Mouse (Mus musculus) stomach, embryonic 16.5 days (tissue): Measurements from ENCODE around the gene Tex12. TPM values are rescaled to one million over a fixed set of nuclear protein-coding genes. Genes with fewer than 3 reads are reported as not detected.

ENCODE experiments used
- ATAC-seq: fragments of 200-750 bp; cut with Nextera tagmentation; 2 replicates; pipeline ENCODE4 v1.8.0; 2017; ENCODE audit warnings: moderate number of reproducible peaks, moderate TSS enrichment; ENCODE audit not compliant: insufficient read depth, low FRiP score
- H3K27ac ChIP-seq: fragments of 300-500 bp; sonication (generic); 2 replicates; pipeline ENCODE4 v1.5.1; 2014; ENCODE audit warnings: low read length
- H3K27me3 ChIP-seq: fragments of 300-500 bp; sonication (generic); 2 replicates; pipeline ENCODE4 v1.6.1; 2014; ENCODE audit warnings: low read length, control low read depth, mixed read lengths; ENCODE audit not compliant: control insufficient read depth, insufficient read depth
- H3K36me3 ChIP-seq: fragments of 300-500 bp; sonication (generic); 2 replicates; pipeline ENCODE4 v1.6.1; 2014; ENCODE audit warnings: low read length; ENCODE audit not compliant: control insufficient read depth, insufficient read depth
- H3K4me1 ChIP-seq: fragments of 300-500 bp; sonication (generic); 2 replicates; pipeline ENCODE4 v1.6.1; 2014; ENCODE audit warnings: low read length, control low read depth, mixed read lengths; ENCODE audit not compliant: control insufficient read depth, insufficient read depth
- H3K4me2 ChIP-seq: fragments of 300-500 bp; sonication (generic); 2 replicates; pipeline ENCODE4 v1.6.1; 2014; ENCODE audit warnings: low read depth, low read length, mixed read lengths
- H3K4me3 ChIP-seq: fragments of 300-500 bp; sonication (generic); replicated peaks from 2 replicates; pipeline ENCODE4 v1.5.1; 2014; ENCODE audit warnings: mild to moderate bottlenecking, low read length
- H3K9ac ChIP-seq: fragments of 300-500 bp; sonication (generic); 2 replicates; pipeline ENCODE4 v1.6.1; 2014; ENCODE audit warnings: low read length
- H3K9me3 ChIP-seq: fragments of 300-500 bp; sonication (generic); replicated peaks from 2 replicates; pipeline ENCODE4 v1.6.1; 2016; ENCODE audit warnings: low read length, control low read depth; ENCODE audit not compliant: control insufficient read depth
- WGBS: fragments of 180-500 bp; shearing (Covaris S2); extraction: QIAGEN DNeasy Blood & Tissue Kit; methylation state at CpG from one replicate; pipeline ENCODE4 v1.1.7; 2014; 5-methylcytosine and 5-hydroxymethylcytosine counted together
- polyA plus RNA-seq: library from polyadenylated mRNA; unstranded; fragments of >200 nt; fragmentation: Nextera tagmentation; extraction: Ambion mirVana; gene quantifications from 2 replicates; pipeline ENCODE4 v1.2.1, GENCODE M21; 2015

Tex12 gene
- polyA plus RNA-seq, 1 experiment from 2014 or later = 0.13 TPM

DNA sequence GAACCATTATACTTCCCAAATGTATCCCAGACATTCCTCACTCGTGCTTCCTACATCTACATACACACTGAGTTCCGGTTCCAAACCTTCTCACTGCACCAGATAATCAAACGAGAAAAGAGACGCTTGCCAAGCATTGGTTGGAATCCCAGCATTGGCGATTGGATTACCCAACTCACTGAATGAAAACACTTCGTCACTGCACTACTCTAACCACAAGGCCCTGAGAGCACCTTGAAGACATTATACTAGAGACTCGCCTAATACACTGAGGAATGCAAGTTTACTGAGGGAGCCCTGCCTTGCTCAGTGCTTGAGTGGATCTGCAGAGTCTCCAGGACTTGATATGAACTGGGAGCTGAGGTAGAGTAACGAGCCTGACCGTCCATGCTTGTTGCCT is 18.7 kb downstream of the Tex12 start:
- no peaks in the 10 kb centered on the region for H3K9me3 ChIP-seq
- H3K4me1 ChIP-seq = no peaks in the 10 kb centered on the region
- H3K27ac ChIP-seq = no peak overlapping the region
- no peak for ATAC-seq
- H3K36me3 ChIP-seq = no peaks in the 10 kb centered on the region
- H3K27me3 ChIP-seq = no peaks in the 10 kb centered on the region
- H3K4me3 ChIP-seq = no peak overlapping the region
- H3K4me2 ChIP-seq = no peak overlapping the region
- 78% methylated on average over 9 of the region's 9 CpGs for WGBS
- H3K9ac ChIP-seq = no peak overlapping the region

DNA sequence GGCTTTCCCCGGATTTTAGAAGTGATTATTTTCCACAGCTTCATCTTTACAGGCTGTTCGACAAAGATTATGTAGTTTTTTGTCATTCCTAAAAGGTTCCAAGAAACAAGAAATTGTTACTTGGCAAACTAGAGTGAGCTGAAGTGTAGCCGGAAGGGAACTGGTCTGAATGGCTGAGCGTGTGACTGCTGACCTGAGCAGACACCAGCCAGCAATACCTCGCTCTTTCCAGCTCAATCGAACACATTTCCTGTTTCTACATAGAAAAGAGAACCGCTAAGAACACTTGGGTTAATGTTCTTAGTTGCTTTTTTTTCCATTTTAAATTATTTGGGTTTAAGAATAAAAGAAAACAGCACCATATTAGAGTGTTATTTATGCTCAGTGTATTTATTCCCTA is 21.0 kb downstream of the Tex12 start:
- no peak for ATAC-seq
- no peak overlapping the region for H3K4me3 ChIP-seq
- WGBS = 51% methylated on average over 7 of the region's 7 CpGs
- no peak overlapping the region for H3K4me2 ChIP-seq
- H3K9ac ChIP-seq = no peak overlapping the region
- H3K36me3 ChIP-seq = no peaks in the 10 kb centered on the region
- H3K27me3 ChIP-seq = no peaks in the 10 kb centered on the region
- no peaks in the 10 kb centered on the region for H3K4me1 ChIP-seq
- no peak overlapping the region for H3K27ac ChIP-seq
- H3K9me3 ChIP-seq = no peaks in the 10 kb centered on the region

DNA sequence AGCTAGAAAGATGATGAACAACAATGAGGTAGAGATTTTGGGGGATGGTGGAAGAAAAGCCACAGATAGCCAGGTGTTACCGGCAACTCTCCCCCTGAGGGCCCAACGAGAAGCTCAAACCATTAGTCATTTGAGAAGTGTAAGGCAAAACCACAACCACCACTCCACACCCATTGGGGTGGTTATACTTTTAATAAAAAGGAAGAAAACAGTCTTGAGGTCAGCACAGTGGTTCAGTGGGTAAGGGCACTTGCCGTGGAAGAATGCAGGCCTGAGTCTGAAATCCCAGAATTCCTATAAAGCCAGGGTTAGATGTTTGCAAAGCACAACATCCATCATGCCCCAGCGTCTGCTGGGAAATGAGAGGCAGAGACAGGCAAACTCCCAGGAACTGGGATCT is 23.8 kb downstream of the Tex12 start:
- ATAC-seq = no peak
- H3K4me2 ChIP-seq = no peak overlapping the region
- WGBS = 50% methylated on average over 4 of the region's 4 CpGs
- no peak overlapping the region for H3K27ac ChIP-seq
- no peak overlapping the region for H3K4me3 ChIP-seq
- H3K4me1 ChIP-seq = no peaks in the 10 kb centered on the region
- no peaks in the 10 kb centered on the region for H3K27me3 ChIP-seq
- no peak overlapping the region for H3K9ac ChIP-seq
- H3K9me3 ChIP-seq = no peaks in the 10 kb centered on the region
- no peaks in the 10 kb centered on the region for H3K36me3 ChIP-seq

DNA sequence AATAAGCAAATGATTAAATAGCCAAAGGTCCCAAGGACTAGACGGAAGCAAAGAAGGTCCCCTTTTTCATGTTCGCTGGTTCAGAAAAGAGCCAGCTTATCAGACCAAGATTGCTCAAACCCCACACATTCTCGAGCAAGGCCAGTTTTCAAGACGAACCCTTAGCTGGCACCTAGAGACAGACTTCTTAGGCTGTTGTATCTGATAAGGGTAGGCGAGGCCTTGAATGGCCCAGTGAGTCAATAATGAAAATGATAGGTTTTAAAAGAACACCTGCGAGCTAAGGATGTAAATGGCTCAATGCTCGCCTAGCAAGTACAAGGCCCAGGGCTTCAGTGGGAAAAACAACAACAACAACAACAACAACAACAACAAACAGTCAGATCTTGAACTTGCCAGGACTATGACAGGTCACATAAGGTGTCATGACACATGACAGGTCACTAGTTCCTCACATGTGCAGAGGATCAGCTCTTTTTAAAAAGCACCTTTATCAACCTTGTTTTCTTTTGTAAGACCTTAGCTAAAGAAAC is 24.5 kb downstream of the Tex12 start:
- Histone ChIP-seq H3K27ac (no peak overlapping the region), H3K9me3 (no peaks in the 10 kb centered on the region), H3K36me3 (no peaks in the 10 kb centered on the region), H3K9ac (no peak overlapping the region), H3K4me2 (no peak overlapping the region), H3K4me1 (no peaks in the 10 kb centered on the region), H3K27me3 (no peaks in the 10 kb centered on the region), H3K4me3 (no peak overlapping the region)
- WGBS = 58% methylated on average over 7 of the region's 7 CpGs
- ATAC-seq = no peak

DNA sequence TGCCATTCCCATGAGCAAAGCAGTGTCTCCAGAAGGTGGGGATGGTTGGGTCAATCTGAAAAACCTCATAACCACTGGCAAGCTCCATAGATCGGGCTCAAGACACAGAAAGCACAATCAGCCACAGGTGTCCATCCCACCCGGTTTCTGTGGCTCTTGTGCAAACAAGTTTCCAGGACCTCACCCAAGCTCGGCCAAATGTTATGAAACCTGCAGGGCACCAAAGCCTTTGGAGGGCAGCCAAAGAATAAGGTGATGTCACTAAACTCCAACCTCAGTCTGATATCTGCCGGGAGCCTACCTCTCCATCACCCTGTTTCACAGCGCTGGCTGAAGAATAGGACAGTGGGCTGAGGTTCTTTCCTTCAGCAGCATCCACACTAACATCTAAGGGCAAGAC is 25.2 kb downstream of the Tex12 start:
- H3K4me3 ChIP-seq = no peak overlapping the region
- H3K9me3 ChIP-seq = no peaks in the 10 kb centered on the region
- no peak for ATAC-seq
- WGBS = 58% methylated on average over 5 of the region's 5 CpGs
- H3K27ac ChIP-seq = no peak overlapping the region
- no peak overlapping the region for H3K9ac ChIP-seq
- H3K27me3 ChIP-seq = no peaks in the 10 kb centered on the region
- no peaks in the 10 kb centered on the region for H3K36me3 ChIP-seq
- H3K4me1 ChIP-seq = no peaks in the 10 kb centered on the region
- H3K4me2 ChIP-seq = no peak overlapping the region

DNA sequence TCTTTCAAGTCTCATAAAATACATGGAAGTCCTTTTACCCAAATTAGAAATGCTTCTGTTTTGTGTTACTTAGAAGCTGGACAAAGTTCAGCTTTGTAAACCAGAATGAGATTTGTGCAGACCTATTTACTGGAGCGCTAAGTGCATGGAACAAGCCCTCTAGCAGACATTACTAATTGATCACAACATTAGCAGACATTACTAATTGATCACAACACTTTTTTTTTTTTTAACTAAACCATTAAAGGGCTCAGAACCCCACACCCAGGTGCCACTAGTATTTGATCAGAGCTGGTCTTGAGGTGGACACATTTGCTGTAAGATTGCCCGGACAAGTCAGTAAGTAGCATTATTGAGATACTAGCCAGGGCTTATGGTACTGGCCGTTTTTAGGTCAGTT is 27.3 kb downstream of the Tex12 start:
- Histone ChIP-seq H3K9ac (no peak overlapping the region), H3K27ac (no peak overlapping the region), H3K9me3 (no peaks in the 10 kb centered on the region), H3K36me3 (no peaks in the 10 kb centered on the region), H3K4me3 (no peak overlapping the region), H3K27me3 (no peaks in the 10 kb centered on the region), H3K4me1 (no peaks in the 10 kb centered on the region), H3K4me2 (no peak overlapping the region)
- ATAC-seq = no peak
- WGBS = 76% methylated on average over 3 of the region's 3 CpGs

DNA sequence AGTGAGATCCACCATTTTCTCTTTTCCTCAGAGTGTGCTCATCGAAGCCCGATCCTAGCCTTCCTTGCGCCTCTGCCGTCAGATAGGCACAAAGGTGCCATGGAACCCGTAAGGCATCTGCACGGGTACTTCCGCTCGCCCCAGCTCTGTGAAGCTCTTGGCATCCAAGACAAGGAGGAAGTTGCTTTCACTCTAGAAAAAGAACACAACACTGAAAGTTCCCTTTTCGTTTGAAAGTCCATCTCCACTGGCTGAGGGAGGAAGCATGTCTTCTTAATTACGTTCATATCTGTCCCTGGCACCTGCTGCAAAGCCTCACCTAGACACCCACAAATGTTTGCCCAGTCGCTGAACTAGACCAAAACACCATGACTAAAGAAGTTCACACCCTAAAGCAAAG is 27.8 kb downstream of the Tex12 start:
- Histone ChIP-seq H3K36me3 (no peaks in the 10 kb centered on the region), H3K4me3 (no peak overlapping the region), H3K4me2 (0 out of 2 replicates have a peak overlapping the region, but pooled peaks have one; percentile 9), H3K27ac (peak overlapping the region; percentile 38; the same call in 1 of the 2 replicates), H3K9me3 (no peaks in the 10 kb centered on the region), H3K9ac (no peak overlapping the region), H3K27me3 (no peaks in the 10 kb centered on the region), H3K4me1 (no peaks in the 10 kb centered on the region)
- 69% methylated on average over 11 of the region's 11 CpGs for WGBS
- no peak for ATAC-seq

DNA sequence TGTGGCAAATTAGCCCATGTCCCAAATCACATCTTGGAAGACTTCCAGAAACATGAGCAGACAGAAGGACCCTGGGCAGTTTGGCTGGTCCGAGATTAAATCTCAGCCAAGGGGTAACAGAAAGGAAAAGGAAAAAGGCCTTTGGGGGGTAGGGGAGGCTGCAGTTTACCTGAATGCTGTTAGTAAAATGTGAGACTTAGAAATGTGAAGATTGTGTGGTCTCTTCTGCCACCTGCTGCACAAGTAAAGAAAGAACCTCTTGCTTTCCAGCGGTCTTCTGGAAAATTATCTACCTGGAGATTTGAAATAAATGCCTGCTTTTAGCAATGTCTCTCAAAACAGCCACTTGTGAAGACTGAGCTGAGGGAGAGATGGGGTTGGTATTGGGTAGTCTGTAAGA is 30.2 kb downstream of the Tex12 start:
- ATAC-seq = no peak

DNA sequence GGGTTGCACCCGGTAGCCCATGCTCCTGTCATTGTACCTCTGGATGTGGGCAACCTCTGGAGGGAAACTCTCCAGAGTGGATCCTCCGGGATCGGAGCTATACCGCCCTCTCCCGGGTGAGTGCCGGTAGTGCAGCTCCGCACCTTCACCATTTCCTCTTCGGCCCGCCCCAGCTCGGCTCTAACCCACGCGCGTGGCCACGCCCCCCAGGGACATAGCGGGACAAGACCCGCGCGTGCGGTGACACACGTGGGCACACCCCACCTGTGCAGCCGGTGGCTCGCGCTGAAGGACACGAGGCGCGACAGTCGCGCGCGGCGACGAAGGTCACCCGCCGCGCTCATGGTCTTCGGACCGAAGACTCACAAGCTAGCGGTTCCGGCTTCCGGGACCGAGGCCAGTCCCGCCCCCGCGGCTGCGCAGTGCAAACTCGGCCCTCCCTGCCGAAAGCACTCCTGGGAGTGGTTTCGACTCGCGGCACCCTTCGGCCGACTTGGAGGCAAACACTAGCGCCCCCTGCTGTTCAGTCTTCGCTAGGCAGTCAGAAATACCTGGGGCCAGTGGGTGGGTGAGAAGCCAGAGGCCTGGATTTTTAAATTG is 32.7 kb downstream of the Tex12 start, which contains the start of gene Pts:
Gene Pts, minus strand, starts transcription at position 432 of the 600 bp plus-strand sequence.
- under 1% methylated on average over 54 of the region's 54 CpGs for WGBS
- Histone ChIP-seq H3K27me3 (no peaks in the 10 kb centered on the region), H3K9me3 (no peaks in the 10 kb centered on the region), H3K36me3 (no peaks in the 10 kb centered on the region), H3K4me3 (peak within 1 kb of the TSS; percentile 82), H3K4me2 (peak within 1 kb of the TSS; percentile 63), H3K27ac (peak within 1 kb of the TSS; percentile 71), H3K4me1 (peaks cover 11% of the 10 kb centered on the region), H3K9ac (peak within 1 kb of the TSS; percentile 82)
- peak; percentile 97 for ATAC-seq

More for the DNA sequence above, 30.2 kb downstream of the Tex12 start:
- no peak overlapping the region for H3K27ac ChIP-seq
- no peaks in the 10 kb centered on the region for H3K36me3 ChIP-seq
- 26% methylated on average over 2 of the region's 2 CpGs for WGBS
- H3K4me3 ChIP-seq = no peak overlapping the region
- H3K27me3 ChIP-seq = no peaks in the 10 kb centered on the region
- H3K9ac ChIP-seq = no peak overlapping the region
- no peaks in the 10 kb centered on the region for H3K9me3 ChIP-seq
- peaks cover 11% of the 10 kb centered on the region for H3K4me1 ChIP-seq
- no peak overlapping the region for H3K4me2 ChIP-seq
